Mouse (Mus musculus) testis, adult 2 months (tissue): Measurements from ENCODE around the gene Lrrc8b.

Experiments used
- CTCF ChIP-seq: fragments of 200-500 bp; IDR thresholded peaks from 2 replicates; pipeline ENCODE4 v1.5.1; 2012; ENCODE audit warnings: low read depth, mild to moderate bottlenecking, inconsistent platforms, low read length, moderate library complexity; ENCODE audit not compliant: control insufficient read depth, insufficient read depth, insufficient replicate concordance
- POLR2A ChIP-seq: fragments of 200-500 bp; IDR thresholded peaks from 2 replicates; pipeline ENCODE4 v1.6.1; 2012; ENCODE audit warnings: low read depth, mild to moderate bottlenecking, inconsistent platforms, low read length, moderate library complexity; ENCODE audit not compliant: control insufficient read depth

- TF ChIP-seq CTCF (no peak), POLR2A (no peak)
These were observed 121.6 kb downstream of the Lrrc8b start for GRCm38 (mm10) chr5:105537101-105537723.
